In genomic region chr10:60279290-60279940, GRCm38 (mm10) we compare ENCODE assay signal across 8 mouse cellular contexts. TPM values are rescaled to one million over a fixed set of nuclear protein-coding genes. Genes with fewer than 3 reads are reported as not detected.
A peak's percentile ranks its signal among the peaks of the same experiment; 100 is the strongest.
DNase-seq lines count a peak whose midpoint lies in the region; ATAC-seq lines count a peak whose summit lies in the region.

No protein-coding gene starts in this region.

- no peak overlapping the region for H3K27ac ChIP-seq in embryonic facial prominence, embryonic 11.5 days (replicated peaks; ENCODE audit: low read depth, low read length)
- 0 out of 2 replicates have a peak overlapping the region, but pooled peaks have one; percentile 26 for H3K27ac ChIP-seq in hindbrain, embryonic 14.5 days

- no peak overlapping the region for H3K4me2 ChIP-seq in embryonic facial prominence, embryonic 11.5 days (ENCODE audit: low read depth, low read length)
- peak overlapping the region; percentile 77 for H3K4me2 ChIP-seq in hindbrain, embryonic 14.5 days (replicated peaks)

- ATAC-seq in embryonic facial prominence, embryonic 11.5 days (replicated peaks; ENCODE audit: insufficient number of reproducible peaks, low FRiP score, low TSS enrichment, low read depth), result no peak
- ATAC-seq in hindbrain, embryonic 14.5 days (ENCODE audit: low FRiP score), result no peak
- ATAC-seq in inflammation-experienced regulatory T-cells, adult 6 months, result no peak

- H3K4me3 ChIP-seq in embryonic facial prominence, embryonic 11.5 days (ENCODE audit: low read depth, low read length), result no peak overlapping the region
- H3K4me3 ChIP-seq in hindbrain, embryonic 14.5 days (replicated peaks; ENCODE audit: low read length), result peak overlapping the region; percentile 61

- 79% methylated on average over 8 of the region's 8 CpGs for WGBS in embryonic facial prominence, embryonic 11.5 days
- 61% methylated on average over 8 of the region's 8 CpGs for WGBS in hindbrain, embryonic 14.5 days

- H3K9me3 ChIP-seq in embryonic facial prominence, embryonic 11.5 days (replicated peaks; ENCODE audit: control insufficient read depth, low read length), result no peaks in the 10 kb centered on the region
- H3K9me3 ChIP-seq in hindbrain, embryonic 14.5 days (ENCODE audit: control insufficient read depth, low read length), result no peaks in the 10 kb centered on the region

- H3K4me1 ChIP-seq in embryonic facial prominence, embryonic 11.5 days (ENCODE audit: control insufficient read depth, insufficient read depth, low read length), result peaks cover 2% of the 10 kb centered on the region
- peaks cover 60% of the 10 kb centered on the region for H3K4me1 ChIP-seq in hindbrain, embryonic 14.5 days (replicated peaks; ENCODE audit: control insufficient read depth, insufficient read depth, low read length)

- DNase-seq in layer of hippocampus, adult 11-12 months (ENCODE audit: low spot score), result peak; percentile 21
- no peak for DNase-seq in layer of hippocampus, postnatal 25 days (ENCODE audit: extremely low spot score in 1 of 2, low spot score in 1 of 2)
- DNase-seq in embryonic facial prominence, embryonic 11.5 days (ENCODE audit: low spot score), result no peak
- no peak for DNase-seq in hindbrain, embryonic 14.5 days (ENCODE audit: low spot score)
- peak; percentile 42 for DNase-seq in naive thymus-derived CD4-positive, alpha-beta T cell, adult 2 months (ENCODE audit: low read depth)
- no peak for DNase-seq in ovary, postnatal 36 days (ENCODE audit: low spot score)
- DNase-seq in spleen, postnatal 10 days (ENCODE audit: low spot score in 2 of 2), result no peak

- no peaks in the 10 kb centered on the region for H3K36me3 ChIP-seq in embryonic facial prominence, embryonic 11.5 days (replicated peaks; ENCODE audit: control insufficient read depth, insufficient read depth, low read depth, low read length)
- no peaks in the 10 kb centered on the region for H3K36me3 ChIP-seq in hindbrain, embryonic 14.5 days (replicated peaks; ENCODE audit: control insufficient read depth, insufficient read depth)

- H3K27me3 ChIP-seq in embryonic facial prominence, embryonic 11.5 days (ENCODE audit: control insufficient read depth, insufficient read depth, low read length), result no peaks in the 10 kb centered on the region
- no peaks in the 10 kb centered on the region for H3K27me3 ChIP-seq in hindbrain, embryonic 14.5 days (ENCODE audit: control insufficient read depth, insufficient read depth, low read length)

- H3K9ac ChIP-seq in embryonic facial prominence, embryonic 11.5 days (replicated peaks; ENCODE audit: low read length), result peak overlapping the region; percentile 9; the same call in 1 of the 2 replicates
- peak overlapping the region; percentile 29 for H3K9ac ChIP-seq in hindbrain, embryonic 14.5 days

RNA-seq across cellular contexts. Expression of gene Psap, which starts 2.0 kb away (rescaled TPM):
- total RNA-seq in layer of hippocampus, postnatal 25 days (2021), result 1,000 to 10,000 TPM; 1,375 to 1,496 TPM
- polyA plus RNA-seq in embryonic facial prominence, embryonic 11.5 days (2014; fragmentation: Nextera tagmentation; extraction: Ambion mirVana), result 64.2 and 74.4 TPM in 2 replicates
- 147 and 180 TPM in 2 replicates for polyA plus RNA-seq in hindbrain, embryonic 14.5 days (2014; fragmentation: Nextera tagmentation; extraction: Ambion mirVana)
- polyA plus RNA-seq in inflammation-experienced regulatory T-cells, adult 6 months (2017; shearing (Covaris generic)), result 100 to 1,000 TPM in 2 of 3 experiments, 10 to 100 TPM in 1; 79.4 to 218 (median 211) TPM

Comparison
In these comparisons a context has a peak if more than half of its experiments do, and no peak if none do; other contexts are left out.
1. DNase-seq: peak in layer of hippocampus, adult 11-12 months (single experiment) and naive thymus-derived CD4-positive, alpha-beta T cell, adult 2 months (single experiment); none in layer of hippocampus, postnatal 25 days (0 of 2), embryonic facial prominence, embryonic 11.5 days (single experiment), hindbrain, embryonic 14.5 days (single experiment), ovary, postnatal 36 days (single experiment) and spleen, postnatal 10 days (0 of 2).